Mouse (Mus musculus) megakaryocyte-erythroid progenitor cell, adult 5-6 weeks (primary cell): Measurements from ENCODE around the gene Hes7. TPM values are rescaled to one million over a fixed set of nuclear protein-coding genes. Genes with fewer than 3 reads are reported as not detected.
A peak's percentile ranks its signal among the peaks of the same experiment; 100 is the strongest.

Experiments used
- ATAC-seq: replicated peaks from 2 replicates; pipeline ENCODE4 v1.8.0; 2016; ENCODE audit warnings: mild to moderate bottlenecking, inconsistent platforms; ENCODE audit not compliant: severe bottlenecking, poor library complexity, low FRiP score, low TSS enrichment
- total RNA-seq, 2 experiments: library from RNA; stranded (forward) in 1 of 2; stranded (reverse) in 1 of 2; fragments of 200-1000, 215-1000 nt in 1 of 2; fragments of >200 nt in 1 of 2; fragmentation: Nextera tagmentation in 1 of 2; gene quantifications; 2 replicates each; pipeline ENCODE4 v1.2.3; 2014 to 2017

Gene Hes7
- total RNA-seq, 2 experiments from 2014 or later: not detected

GRCm38 (mm10) chr11:69111865-69112264 is 8.3 kb upstream of the Hes7 start:
- ATAC-seq: no peak

- ATAC-seq: no peak
Measured at GRCm38 (mm10) chr11:69114018-69114417, 6.2 kb upstream of the Hes7 start.

GRCm38 (mm10) chr11:69114621-69115020 is 5.6 kb upstream of the Hes7 start:
- ATAC-seq: no peak

- no peak for ATAC-seq
Measured at GRCm38 (mm10) chr11:69116843-69117242, 3.4 kb upstream of the Hes7 start.

- 0 out of 2 replicates have a peak, but pooled peaks have one; percentile 19 for ATAC-seq
Measured at GRCm38 (mm10) chr11:69117737-69118695, 2.2 kb upstream of the Hes7 start.

GRCm38 (mm10) chr11:69118765-69119164 is 1.4 kb upstream of the Hes7 start:
- ATAC-seq: 0 out of 2 replicates have a peak, but pooled peaks have one; percentile 16

- ATAC-seq: no peak
Measured at GRCm38 (mm10) chr11:69119446-69120155, 603 bp upstream of the Hes7 start.

GRCm38 (mm10) chr11:69121001-69121740 is 967 bp downstream of the Hes7 start:
- ATAC-seq: no peak

- ATAC-seq: no peak
Measured at GRCm38 (mm10) chr11:69121741-69122335, 1.6 kb downstream of the Hes7 start.

- no peak for ATAC-seq
Measured at GRCm38 (mm10) chr11:69122336-69122951, 2.2 kb downstream of the Hes7 start, which contains the start of gene 9130213A22Rik. 9130213A22Rik (minus strand) TSS chr11:69122589.

- no peak for ATAC-seq
Measured at GRCm38 (mm10) chr11:69123056-69123692, 3.0 kb downstream of the Hes7 start.

GRCm38 (mm10) chr11:69123693-69124497 is 3.7 kb downstream of the Hes7 start:
- ATAC-seq: peak; percentile 36

- peak; percentile 6 for ATAC-seq
Measured at GRCm38 (mm10) chr11:69124498-69124847, 4.3 kb downstream of the Hes7 start.

GRCm38 (mm10) chr11:69125041-69125851 is 5.0 kb downstream of the Hes7 start:
- peak; percentile 63 for ATAC-seq

- ATAC-seq: no peak
Measured at GRCm38 (mm10) chr11:69125852-69125918, 5.5 kb downstream of the Hes7 start, which contains the start of gene Aloxe3. Aloxe3 (plus strand) TSS chr11:69125896.

GRCm38 (mm10) chr11:69125919-69126705 is 5.9 kb downstream of the Hes7 start:
- ATAC-seq: no peak

- ATAC-seq: no peak
Measured at GRCm38 (mm10) chr11:69126706-69127095, 6.5 kb downstream of the Hes7 start.
